ENCODE assay signal across 13 mouse cellular contexts in the genomic region with DNA sequence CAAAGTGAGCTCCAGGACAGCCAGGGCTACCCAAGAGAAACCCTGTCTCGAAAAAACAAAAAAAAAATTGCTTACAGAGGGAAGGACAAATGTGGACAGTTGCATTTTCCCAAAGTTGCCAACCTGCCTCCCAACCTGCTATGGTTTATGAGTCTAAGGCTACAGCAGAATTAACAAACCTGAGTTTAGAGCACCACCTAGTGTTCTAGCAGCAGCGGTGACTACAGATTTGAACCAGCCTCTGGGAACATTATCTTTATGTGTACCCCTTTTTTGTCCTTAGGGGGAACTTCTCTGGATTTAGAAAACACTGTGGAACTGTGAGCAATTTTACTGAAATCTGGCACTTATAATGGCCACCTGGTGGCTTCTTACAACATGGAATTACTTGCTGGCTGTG. TPM values are rescaled to one million over a fixed set of nuclear protein-coding genes. Genes with fewer than 3 reads are reported as not detected.
DNase-seq lines count a peak whose midpoint lies in the region; ATAC-seq and TF ChIP-seq lines count a peak whose summit lies in the region.
"Had no signal": no experiment of that assay in that cellular context is flagged by ENCODE, and none has a peak within 500 bp of the region (broad histone marks: within the 10 kb centered on the region; RNA-seq: fewer than 3 reads in every experiment).

No protein-coding gene starts in this region.

- dilution Hi-C loops in CH12.LX (cut with MboI; ENCODE audit: extremely low pct_ligation_motif_present, extremely low pct_unique_long_range_greater_than_20kb, low sequenced_read_pairs): no loop called here

- in situ Hi-C loops in CH12.LX (cut with MboI; ENCODE audit: low pct_ligation_motif_present, low pct_unique_long_range_greater_than_20kb, low sequenced_read_pairs): no loop called here

- no peaks in the 10 kb centered on the region for H3K9me3 ChIP-seq in forebrain, embryonic 16.5 days (ENCODE audit: control insufficient read depth, low read length)
- no peaks in the 10 kb centered on the region for H3K9me3 ChIP-seq in forebrain, embryonic 12.5 days
- H3K9me3 ChIP-seq in CH12.LX (replicated peaks; ENCODE audit: low read length): no peaks in the 10 kb centered on the region
- H3K9me3 ChIP-seq: heart, embryonic 13.5 days; megakaryocyte, embryonic 14.5 days had no signal

- intact Hi-C loops in left cerebral cortex, postnatal 14 days (cut with DNase I): loop anchor here (10.0 kb wide), 1 partner anchor 381 kb away; no protein-coding TSS in a partner anchor
- intact Hi-C loops in left cerebral cortex, postnatal 10 days (cut with DNase I): no loop called here

- no peaks in the 10 kb centered on the region for H3K79me2 ChIP-seq in CH12.LX (replicated peaks; ENCODE audit: control insufficient read depth, extremely low read depth, insufficient read depth, poor library complexity, severe bottlenecking)

- H3K36me3 ChIP-seq in forebrain, embryonic 16.5 days (ENCODE audit: control insufficient read depth, insufficient read depth): no peaks in the 10 kb centered on the region
- H3K36me3 ChIP-seq in forebrain, embryonic 12.5 days (replicated peaks): no peaks in the 10 kb centered on the region
- no peaks in the 10 kb centered on the region for H3K36me3 ChIP-seq in CH12.LX (replicated peaks in 1 of 2; ENCODE audit: control insufficient read depth in 1 of 2, insufficient read depth in 1 of 2, low read length in 1 of 2)
- H3K36me3 ChIP-seq: heart, embryonic 13.5 days had no signal

- TF ChIP-seq POLR2A in CH12.LX (IDR thresholded peaks at IDR 0.05; ENCODE audit: low read depth, low read length): no peak

- H3K4me1 ChIP-seq in forebrain, embryonic 16.5 days (replicated peaks; ENCODE audit: control insufficient read depth, insufficient read depth, low read length): no peaks in the 10 kb centered on the region
- no peaks in the 10 kb centered on the region for H3K4me1 ChIP-seq in forebrain, embryonic 12.5 days
- H3K4me1 ChIP-seq in CH12.LX (ENCODE audit: control insufficient read depth in 1 of 2, insufficient read depth in 2 of 2): no peaks in the 10 kb centered on the region
- H3K4me1 ChIP-seq: heart, embryonic 13.5 days; megakaryocyte, embryonic 14.5 days had no signal

- H3K4me2 ChIP-seq in forebrain, embryonic 16.5 days (ENCODE audit: low read length): no peak overlapping the region
- H3K4me2 ChIP-seq in forebrain, embryonic 12.5 days: no peak overlapping the region
- no peak overlapping the region for H3K4me2 ChIP-seq in CH12.LX (ENCODE audit: insufficient read depth, low read depth, poor library complexity, severe bottlenecking)
- H3K4me2 ChIP-seq: heart, embryonic 13.5 days had no signal

- no peak overlapping the region for H3K27ac ChIP-seq in forebrain, embryonic 16.5 days (ENCODE audit: low read length)
- H3K27ac ChIP-seq in forebrain, embryonic 12.5 days: no peak overlapping the region
- no peak overlapping the region for H3K27ac ChIP-seq in CH12.LX (ENCODE audit: insufficient read depth, low read depth)
- H3K27ac ChIP-seq: heart, embryonic 13.5 days had no signal

- TF ChIP-seq CTCF in CH12.LX (conservative IDR thresholded peaks at IDR 0.05 in 1 of 2, IDR thresholded peaks at IDR 0.05 in 1 of 2; ENCODE audit: low read depth in 2 of 2, low read length in 2 of 2): peak in 1 of 2 experiments; percentile 71; a peak in 3 of 4 replicates

- H3K27me3 ChIP-seq in forebrain, embryonic 16.5 days (replicated peaks; ENCODE audit: control insufficient read depth, insufficient read depth, low read length): no peaks in the 10 kb centered on the region
- H3K27me3 ChIP-seq in forebrain, embryonic 12.5 days: no peaks in the 10 kb centered on the region
- H3K27me3 ChIP-seq in CH12.LX (replicated peaks): no peaks in the 10 kb centered on the region
- H3K27me3 ChIP-seq: heart, embryonic 13.5 days had no signal

- no peak overlapping the region for H3K9ac ChIP-seq in forebrain, embryonic 16.5 days (replicated peaks; ENCODE audit: low read depth, low read length)
- H3K9ac ChIP-seq in forebrain, embryonic 12.5 days: no peak overlapping the region
- H3K9ac ChIP-seq in CH12.LX (ENCODE audit: insufficient read depth, low read depth): no peak overlapping the region
- H3K9ac ChIP-seq: heart, embryonic 13.5 days had no signal

- peak; percentile 12 to 18 for DNase-seq in left cerebral cortex, postnatal 14 days (ENCODE audit: low spot score in 2 of 2)
- no peak for DNase-seq in left cerebral cortex, postnatal 10 days (ENCODE audit: extremely low spot score in 1 of 2, low spot score in 2 of 2)
- DNase-seq in CH12.LX (ENCODE audit: extremely low read depth): no peak
- DNase-seq in induced T-regulatory cell, adult 2 months (ENCODE audit: low read depth): peak; percentile 42
- DNase-seq in spleen, postnatal 36 days (ENCODE audit: low spot score in 2 of 2): no peak
- DNase-seq in heart, adult 9 months (ENCODE audit: low spot score in 2 of 2): no peak
- DNase-seq: adrenal gland, adult 2 months; cerebellum, adult 2 months had no signal

- no peak overlapping the region for H3K4me3 ChIP-seq in forebrain, embryonic 16.5 days (replicated peaks; ENCODE audit: low read length)
- H3K4me3 ChIP-seq in forebrain, embryonic 12.5 days (replicated peaks): no peak overlapping the region
- H3K4me3 ChIP-seq in CH12.LX (replicated peaks in 1 of 3; ENCODE audit: low read depth in 2 of 3, low read length in 2 of 3, poor library complexity in 1 of 3): no peak overlapping the region
- H3K4me3 ChIP-seq: heart, embryonic 13.5 days; megakaryocyte, embryonic 14.5 days had no signal

- 7% methylated on average over 2 of the region's 2 CpGs for WGBS in forebrain, embryonic 16.5 days
- 10% methylated on average over 2 of the region's 2 CpGs for WGBS in forebrain, embryonic 12.5 days

- peak; percentile 68 for TF ChIP-seq RAD21 in CH12.LX (IDR thresholded peaks at IDR 0.05; ENCODE audit: low read depth, low read length)

- no peak for TF ChIP-seq EP300 in CH12.LX (IDR thresholded peaks at IDR 0.05; ENCODE audit: low read length)

- peak; percentile 20; the same call in 1 of the 2 replicates for ATAC-seq in forebrain, embryonic 16.5 days
- ATAC-seq in forebrain, embryonic 12.5 days (ENCODE audit: low FRiP score): no peak
- ATAC-seq: intestine, embryonic 16.5 days had no signal

TF ChIP-seq in CH12.LX, 34 proteins besides CTCF, POLR2A, EP300 and RAD21:
- TF ChIP-seq TBP (conservative IDR thresholded peaks at IDR 0.05; ENCODE audit: low read depth, low read length): no peak
- TF ChIP-seq SMC3 (IDR thresholded peaks at IDR 0.05; ENCODE audit: low read depth, low read length): peak; percentile 28
- no peak for TF ChIP-seq ZNF384 (IDR thresholded peaks at IDR 0.05; ENCODE audit: low read depth, low read length)

RNA-seq across cellular contexts. Expression of a gene that starts 16.8 kb away (rescaled TPM):
- 20.2 and 20.8 TPM in 2 replicates for polyA plus RNA-seq in forebrain, embryonic 16.5 days (2015; fragmentation: Nextera tagmentation; extraction: Ambion mirVana)
- polyA plus RNA-seq in forebrain, embryonic 12.5 days (2016; fragmentation: Nextera tagmentation; extraction: Ambion mirVana): 28.2 and 29.6 TPM in 2 replicates
- 10 to 100 TPM; 48.8 to 49.8 TPM for total RNA-seq in left cerebral cortex, postnatal 14 days (2021)
- total RNA-seq in left cerebral cortex, postnatal 10 days (2021): 10 to 100 TPM; 49.5 to 50.4 TPM
- 33.3 and 35.7 TPM in 2 replicates for total RNA-seq in CH12.LX (2012; rRNA removed)
- 33.4 and 33.6 TPM in 2 replicates for total RNA-seq in CH12.LX (2014; rRNA removed)
- polyA plus RNA-seq in CH12.LX (2012; ENCODE audit: insufficient read length, low read depth): 49.4 and 51.6 TPM in 2 replicates

Comparison
In these comparisons a context has a peak if more than half of its experiments do, and no peak if none do; other contexts are left out.
1. DNase-seq: peak in left cerebral cortex, postnatal 14 days (2 of 2) and induced T-regulatory cell, adult 2 months (single experiment); none in left cerebral cortex, postnatal 10 days (0 of 2), CH12.LX (single experiment), spleen, postnatal 36 days (0 of 2) and heart, adult 9 months (0 of 2).